Mouse (Mus musculus) liver, embryonic 14.5 days (tissue): ENCODE measurements around the gene Tcaim.

Experiments
- CTCF ChIP-seq: IDR thresholded peaks from 2 replicates; pipeline ENCODE4 v1.5.1; 2016; ENCODE audit warnings: antibody characterized with exemption, low read depth, control low read depth
- EP300 ChIP-seq: IDR thresholded peaks from 2 replicates; pipeline ENCODE4 v1.6.1; 2016; ENCODE audit warnings: antibody characterized with exemption, low read depth

DNA sequence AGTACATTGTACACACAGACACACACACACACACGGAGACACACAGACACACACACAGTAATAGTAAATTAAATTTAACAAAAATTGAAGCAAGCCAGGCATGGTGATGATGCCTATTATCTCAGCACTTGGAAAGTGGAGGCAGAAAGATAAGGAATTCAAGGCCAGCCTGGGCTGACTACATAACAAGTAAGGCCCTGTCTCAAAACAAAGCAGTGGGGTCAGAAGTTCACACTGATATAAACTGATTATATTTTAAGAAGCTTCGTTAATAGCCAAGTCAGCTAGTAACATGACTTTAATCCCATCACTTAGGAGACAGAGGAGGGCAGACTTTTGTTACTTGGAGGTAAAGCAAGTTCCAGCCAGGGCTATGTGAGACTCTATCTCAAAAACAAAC lies 58.4 kb downstream of the Tcaim start:
- no peak for TF ChIP-seq CTCF
- no peak for TF ChIP-seq EP300
